Mouse (Mus musculus): ENCODE data around the gene 2610301B20Rik. TPM values are rescaled to one million over a fixed set of nuclear protein-coding genes. Genes with fewer than 3 reads are reported as not detected.

2610301B20Rik gene
- 12.6 and 13.3 TPM in 2 replicates for total RNA-seq (2012; rRNA removed)
- 10 to 100 TPM in 1 of 2 experiments, not detected in 1; 15.7 TPM for polyA plus RNA-seq (2012; ENCODE audit: insufficient read depth in 1 of 2, insufficient read length in 2 of 2, low read depth in 1 of 2, low replicate concordance in 2 of 2, missing spikeins in 1 of 2)

- Histone ChIP-seq H3K4me3 (ENCODE audit: control insufficient read depth in 1 of 2, insufficient read depth in 1 of 2, low read depth in 2 of 2, low read length in 2 of 2) (peak within 1 kb of the TSS; percentile 80 to 85), H3K9me3 (replicated peaks; ENCODE audit: insufficient read depth, low read length) (no peaks in the 10 kb centered on the region), H3K9ac (ENCODE audit: control insufficient read depth, low read depth, low read length, poor library complexity, severe bottlenecking) (peak within 1 kb of the TSS; percentile 90), H3K79me2 (ENCODE audit: control insufficient read depth, insufficient read depth, low read length, poor library complexity) (no peaks in the 10 kb centered on the region; the same call in 1 of the 2 replicates), H3K27ac (ENCODE audit: control insufficient read depth, low read depth, low read length) (peak within 1 kb of the TSS; percentile 92), H3K4me1 (ENCODE audit: control insufficient read depth in 1 of 2, insufficient read depth in 2 of 2, low read length in 2 of 2) (peaks cover 0 to 5% of the 10 kb centered on the region in 2 experiments; a peak in 2 of 4 replicates), H3K27me3 (ENCODE audit: control insufficient read depth in 1 of 2, insufficient read depth in 2 of 2, low read length in 2 of 2) (no peaks in the 10 kb centered on the region), H3K36me3 (ENCODE audit: control insufficient read depth in 1 of 2, insufficient read depth in 2 of 2, low read length in 2 of 2) (no peaks in the 10 kb centered on the region; a peak in 1 of 4 replicates)
- peak; percentile 92 for DNase-seq (ENCODE audit: low read depth, low spot score)
- no peak for TF ChIP-seq POLR2AphosphoS5 (IDR thresholded peaks at IDR 0.05; ENCODE audit: borderline replicate concordance, low read depth, low read length)
- TF ChIP-seq ELF1 (IDR thresholded peaks at IDR 0.05; ENCODE audit: low read depth, low read length): peak; percentile 76
- no peak for TF ChIP-seq RCOR1 (IDR thresholded peaks at IDR 0.05; ENCODE audit: low read depth, low read length)
- TF ChIP-seq TCF12 (IDR thresholded peaks at IDR 0.05; ENCODE audit: low read depth, low read length): 0 out of 2 replicates have a peak, but pooled peaks have one; percentile 11
- TF ChIP-seq SIN3A (IDR thresholded peaks at IDR 0.05; ENCODE audit: low read length): no peak; the same call in none of the 2 replicates
- TF ChIP-seq CHD1 (IDR thresholded peaks at IDR 0.05; ENCODE audit: low read depth, low read length): no peak
- TF ChIP-seq BHLHE40 (IDR thresholded peaks at IDR 0.05; ENCODE audit: borderline replicate concordance, low read depth, low read length): no peak
- peak; percentile 29; the same call in 1 of the 2 replicates for TF ChIP-seq HCFC1 (IDR thresholded peaks at IDR 0.05; ENCODE audit: low read depth, low read length)
- TF ChIP-seq NELFE (IDR thresholded peaks at IDR 0.05; ENCODE audit: low read depth, low read length): peak; percentile 64
- no peak for TF ChIP-seq CHD2 (IDR thresholded peaks at IDR 0.05; ENCODE audit: low read length)
- TF ChIP-seq USF1 (IDR thresholded peaks at IDR 0.05; ENCODE audit: low read depth, low read length): no peak
- no peak for TF ChIP-seq SMC3 (IDR thresholded peaks at IDR 0.05; ENCODE audit: low read depth, low read length)
- peak; percentile 97 for TF ChIP-seq MAFK (IDR thresholded peaks at IDR 0.05; ENCODE audit: borderline replicate concordance, low read depth, low read length)
- TF ChIP-seq E2F4 (IDR thresholded peaks at IDR 0.05; ENCODE audit: borderline replicate concordance, low read depth, low read length): no peak
- TF ChIP-seq ZKSCAN1 (IDR thresholded peaks at IDR 0.05; ENCODE audit: low read depth, low read length): no peak
- no peak for TF ChIP-seq MEF2A (IDR thresholded peaks at IDR 0.05; ENCODE audit: extremely low read depth, insufficient replicate concordance, low read depth, low read length, poor library complexity, severe bottlenecking)
- TF ChIP-seq GATA1 (IDR thresholded peaks at IDR 0.05; ENCODE audit: low read depth, low read length): 0 out of 2 replicates have a peak, but pooled peaks have one; percentile 13
- peak; percentile 69 for TF ChIP-seq NRF1 (IDR thresholded peaks at IDR 0.05; ENCODE audit: insufficient read depth, low read depth, low read length, poor library complexity, severe bottlenecking)
- no peak for TF ChIP-seq GABPA (IDR thresholded peaks at IDR 0.05; ENCODE audit: low read depth, low read length)
- TF ChIP-seq ZC3H11A (IDR thresholded peaks at IDR 0.05; ENCODE audit: low read depth, low read length): no peak
- no peak for TF ChIP-seq MAX (IDR thresholded peaks at IDR 0.05; ENCODE audit: low read length)
- TF ChIP-seq POLR2A (IDR thresholded peaks at IDR 0.05; ENCODE audit: control insufficient read depth in 1 of 2, insufficient read depth in 1 of 2, low read depth in 1 of 2, low read length in 2 of 2, poor library complexity in 1 of 2): peak; percentile 26 to 50
- TF ChIP-seq KAT2A (conservative IDR thresholded peaks at IDR 0.05; ENCODE audit: low read depth, low read length): peak; percentile 68; the same call in 1 of the 2 replicates
- no peak for TF ChIP-seq MXI1 (IDR thresholded peaks at IDR 0.05; ENCODE audit: low read depth, low read length)
- TF ChIP-seq JUND (IDR thresholded peaks at IDR 0.05; ENCODE audit: low read depth, low read length): no peak
- no peak for TF ChIP-seq ZNF384 (IDR thresholded peaks at IDR 0.05; ENCODE audit: low read depth, low read length)
- no peak for TF ChIP-seq UBTF (IDR thresholded peaks at IDR 0.05; ENCODE audit: borderline replicate concordance, insufficient read depth, low read depth, low read length)
- TF ChIP-seq TAL1 (IDR thresholded peaks at IDR 0.05; ENCODE audit: low read length): no peak
- TF ChIP-seq CTCF (IDR thresholded peaks at IDR 0.05 in 2 of 3, conservative IDR thresholded peaks at IDR 0.05 in 1 of 3; ENCODE audit: control insufficient read depth in 1 of 3, insufficient read depth in 1 of 3, low read depth in 2 of 3, low read length in 3 of 3, poor library complexity in 1 of 3, severe bottlenecking in 1 of 3): no peak
- no peak for TF ChIP-seq USF2 (IDR thresholded peaks at IDR 0.05; ENCODE audit: borderline replicate concordance in 1 of 2, insufficient read depth in 1 of 2, low read depth in 1 of 2, low read length in 2 of 2)
- TF ChIP-seq TBP (IDR thresholded peaks at IDR 0.05; ENCODE audit: low read depth, low read length): peak; percentile 99
- no peak for TF ChIP-seq MYC (IDR thresholded peaks at IDR 0.05; ENCODE audit: low read depth, low read length)
- TF ChIP-seq POLR2AphosphoS2 (IDR thresholded peaks at IDR 0.05; ENCODE audit: low read length): no peak
Observed at GRCm38 (mm10) chr4:10873920-10874665, at the start of gene 2610301B20Rik. TSS of gene 2610301B20Rik (plus strand) at chr4:10874498.
